Mouse (Mus musculus): ENCODE measurements around the gene Rubcn. TPM values are rescaled to one million over a fixed set of nuclear protein-coding genes. Genes with fewer than 3 reads are reported as not detected.
A peak's percentile ranks its signal among the peaks of the same experiment; 100 is the strongest.
"Not testable (repeated sequence)": the region's sequence is repeated elsewhere in the genome, so short reads cannot be mapped to it uniquely, and the experiment has no call there.

Gene Rubcn
- total and polyA plus RNA-seq, 2 experiments from 2014 or later, result 25.7 to 81.0 TPM

GRCm38 (mm10) chr16:32881538-32881937 is 4.0 kb upstream of the Rubcn start:
- no peak overlapping the region for H3K27ac ChIP-seq (ENCODE audit: low read depth, low read length)
- WGBS, result 82% methylated on average over 7 of the region's 7 CpGs
- no peak for DNase-seq
- no peak for ATAC-seq
- peaks cover 11% of the 10 kb centered on the region; the same call in 1 of the 2 replicates for H3K4me1 ChIP-seq (ENCODE audit: insufficient read depth)
- no peak for TF ChIP-seq CTCF (IDR thresholded peaks at IDR 0.05; ENCODE audit: low read depth)
- H3K9ac ChIP-seq, result no peak overlapping the region
- no peaks in the 10 kb centered on the region for H3K27me3 ChIP-seq (ENCODE audit: insufficient read depth, low read length)
- H3K4me2 ChIP-seq (ENCODE audit: low read depth), result no peak overlapping the region
- H3K9me3 ChIP-seq (ENCODE audit: low read length), result no peaks in the 10 kb centered on the region
- no peak overlapping the region for H3K4me3 ChIP-seq (ENCODE audit: low read depth, low read length)
- 0 out of 2 replicates have a peak, but pooled peaks cover 7% of the 10 kb centered on the region for H3K36me3 ChIP-seq (ENCODE audit: insufficient read depth)

- TF ChIP-seq CTCF (IDR thresholded peaks at IDR 0.05; ENCODE audit: low read depth), result no peak
- ATAC-seq (no peak), DNase-seq (no peak)
- Histone ChIP-seq H3K4me2 (ENCODE audit: low read depth) (peak overlapping the region; percentile 73), H3K9ac (no peak overlapping the region), H3K9me3 (ENCODE audit: low read length) (no peaks in the 10 kb centered on the region), H3K27me3 (ENCODE audit: insufficient read depth, low read length) (no peaks in the 10 kb centered on the region), H3K4me1 (ENCODE audit: insufficient read depth) (peaks cover 11% of the 10 kb centered on the region; the same call in 1 of the 2 replicates), H3K27ac (ENCODE audit: low read depth, low read length) (no peak overlapping the region), H3K4me3 (ENCODE audit: low read depth, low read length) (peak overlapping the region; percentile 93), H3K36me3 (ENCODE audit: insufficient read depth) (no peaks in the 10 kb centered on the region)
- WGBS, result 82% methylated on average over 14 of the region's 14 CpGs
These were observed 1.7 kb upstream of the Rubcn start for GRCm38 (mm10) chr16:32878972-32879926.

- ATAC-seq (peak; percentile 10), DNase-seq (peak; percentile 14)
- Histone ChIP-seq H3K4me2 (ENCODE audit: low read depth) (peak overlapping the region; percentile 73), H3K9ac (peak overlapping the region; percentile 82), H3K9me3 (ENCODE audit: low read length) (no peaks in the 10 kb centered on the region), H3K27ac (ENCODE audit: low read depth, low read length) (peak overlapping the region; percentile 46), H3K4me1 (ENCODE audit: insufficient read depth) (peaks cover 11% of the 10 kb centered on the region; the same call in 1 of the 2 replicates), H3K27me3 (ENCODE audit: insufficient read depth, low read length) (no peaks in the 10 kb centered on the region), H3K36me3 (ENCODE audit: insufficient read depth) (no peaks in the 10 kb centered on the region), H3K4me3 (ENCODE audit: low read depth, low read length) (peak overlapping the region; percentile 93)
- TF ChIP-seq CTCF (IDR thresholded peaks at IDR 0.05; ENCODE audit: low read depth), result no peak
- under 1% methylated on average over 32 of the region's 34 CpGs for WGBS
These were observed 612 bp upstream of the Rubcn start for GRCm38 (mm10) chr16:32878157-32878598.

- no peak for TF ChIP-seq CTCF (IDR thresholded peaks at IDR 0.05; ENCODE audit: low read depth)
- Histone ChIP-seq H3K4me1 (ENCODE audit: insufficient read depth) (peaks cover 11% of the 10 kb centered on the region; the same call in 1 of the 2 replicates), H3K9me3 (ENCODE audit: low read length) (no peaks in the 10 kb centered on the region), H3K4me3 (ENCODE audit: low read depth, low read length) (peak overlapping the region; percentile 93), H3K27me3 (ENCODE audit: insufficient read depth, low read length) (no peaks in the 10 kb centered on the region), H3K27ac (ENCODE audit: low read depth, low read length) (no peak overlapping the region; the same call in 1 of the 2 replicates), H3K9ac (peak overlapping the region; percentile 82; the same call in 1 of the 2 replicates), H3K4me2 (ENCODE audit: low read depth) (peak overlapping the region; percentile 73), H3K36me3 (ENCODE audit: insufficient read depth) (no peaks in the 10 kb centered on the region)
- DNase-seq (no peak), ATAC-seq (no peak)
- 32% methylated on average over 9 of the region's 9 CpGs for WGBS
These were observed 735 bp downstream of the Rubcn start for GRCm38 (mm10) chr16:32876831-32877230.

GRCm38 (mm10) chr16:32875847-32876246 is 1.7 kb downstream of the Rubcn start:
- H3K27me3 ChIP-seq (ENCODE audit: insufficient read depth, low read length), result no peaks in the 10 kb centered on the region
- ATAC-seq (no peak), DNase-seq (no peak)
- no peak overlapping the region for H3K4me3 ChIP-seq (ENCODE audit: low read depth, low read length)
- TF ChIP-seq CTCF (IDR thresholded peaks at IDR 0.05; ENCODE audit: low read depth), result no peak
- no peaks in the 10 kb centered on the region for H3K9me3 ChIP-seq (ENCODE audit: low read length)
- H3K9ac ChIP-seq, result no peak overlapping the region
- no peaks in the 10 kb centered on the region for H3K36me3 ChIP-seq (ENCODE audit: insufficient read depth)
- H3K4me1 ChIP-seq (ENCODE audit: insufficient read depth), result peaks cover 11% of the 10 kb centered on the region; the same call in 1 of the 2 replicates
- no peak overlapping the region for H3K27ac ChIP-seq (ENCODE audit: low read depth, low read length)
- WGBS, result 94% methylated on average over 3 of the region's 3 CpGs
- H3K4me2 ChIP-seq (ENCODE audit: low read depth), result no peak overlapping the region

- not testable (repeated sequence) for H3K4me2 ChIP-seq (ENCODE audit: low read depth); H3K36me3 ChIP-seq (ENCODE audit: insufficient read depth); ATAC-seq; H3K9me3 ChIP-seq (ENCODE audit: low read length); H3K27ac ChIP-seq (ENCODE audit: low read depth, low read length); DNase-seq; H3K27me3 ChIP-seq (ENCODE audit: insufficient read depth, low read length); H3K4me3 ChIP-seq (ENCODE audit: low read depth, low read length); H3K9ac ChIP-seq
- H3K4me1 ChIP-seq (ENCODE audit: insufficient read depth), result peaks cover 11% of the 10 kb centered on the region; the same call in 1 of the 2 replicates
- WGBS, result 59% methylated on average over 1 of the region's 1 CpGs
These were observed 2.3 kb downstream of the Rubcn start for GRCm38 (mm10) chr16:32875281-32875680.

- Histone ChIP-seq H3K9me3 (ENCODE audit: low read length) (no peaks in the 10 kb centered on the region), H3K27me3 (ENCODE audit: insufficient read depth, low read length) (no peaks in the 10 kb centered on the region), H3K9ac (no peak overlapping the region), H3K4me2 (ENCODE audit: low read depth) (no peak overlapping the region), H3K36me3 (ENCODE audit: insufficient read depth) (no peaks in the 10 kb centered on the region), H3K4me1 (ENCODE audit: insufficient read depth) (0 out of 2 replicates have a peak, but pooled peaks cover 6% of the 10 kb centered on the region), H3K27ac (ENCODE audit: low read depth, low read length) (no peak overlapping the region), H3K4me3 (ENCODE audit: low read depth, low read length) (no peak overlapping the region)
- 60% methylated on average over 3 of the region's 3 CpGs for WGBS
- TF ChIP-seq CTCF (IDR thresholded peaks at IDR 0.05; ENCODE audit: low read depth), result no peak
- DNase-seq, result no peak
- ATAC-seq, result no peak
These were observed 4.2 kb downstream of the Rubcn start for GRCm38 (mm10) chr16:32873366-32873765.
